Mouse (Mus musculus): ENCODE measurements around the gene Ccdc177.

GRCm38 (mm10) chr12:80790700-80791570 is 30.4 kb upstream of the Ccdc177 start:
- no peak for TF ChIP-seq CTCF (IDR thresholded peaks at IDR 0.05; ENCODE audit: borderline replicate concordance, insufficient read depth, low read depth, low read length)
- no peak for TF ChIP-seq POLR2A (IDR thresholded peaks at IDR 0.05; ENCODE audit: borderline replicate concordance, insufficient read depth, low read length)
